Mouse (Mus musculus) E14TG2a.4 (cell line): Measurements from ENCODE around the gene Rnf157.
A peak's percentile ranks its signal among the peaks of the same experiment; 100 is the strongest.
"Not testable (repeated sequence)": the region's sequence is repeated elsewhere in the genome, so short reads cannot be mapped to it uniquely, and the experiment has no call there.

ENCODE experiments used
- H3K27me3 ChIP-seq: 2 replicates; pipeline ENCODE4 v1.6.1; 2014; ENCODE audit warnings: low read length, control low read depth; ENCODE audit not compliant: insufficient read depth
- H3K36me3 ChIP-seq: 2 replicates; pipeline ENCODE4 v1.6.1; 2014; ENCODE audit warnings: low read length, control low read depth; ENCODE audit not compliant: insufficient read depth
- H3K4me1 ChIP-seq: replicated peaks from 2 replicates; pipeline ENCODE4 v1.6.1; 2014; ENCODE audit warnings: low read depth, low read length, control low read depth
- H3K4me3 ChIP-seq: replicated peaks from 2 replicates; pipeline ENCODE4 v1.5.1; 2014; ENCODE audit warnings: mild to moderate bottlenecking, low read length
- H3K9me3 ChIP-seq: 2 replicates; pipeline ENCODE4 v1.6.1; 2014; ENCODE audit warnings: low read length, control low read depth
- CTCF ChIP-seq: conservative IDR thresholded peaks from 2 replicates; pipeline ENCODE4 v1.5.1; 2014; ENCODE audit warnings: low read length
- NANOG ChIP-seq: IDR thresholded peaks from 2 replicates; pipeline ENCODE4 v1.6.1; 2014; ENCODE audit warnings: borderline replicate concordance, low read length, mixed read lengths
- POU5F1 ChIP-seq: IDR thresholded peaks from 2 replicates; pipeline ENCODE4 v1.6.1; 2014; ENCODE audit warnings: low read length, borderline replicate concordance

Gene Rnf157

GRCm38 (mm10) chr11:116366647-116367046 lies 46.2 kb downstream of the Rnf157 start:
- Histone ChIP-seq H3K36me3 (no peaks in the 10 kb centered on the region), H3K9me3 (no peaks in the 10 kb centered on the region), H3K27me3 (0 out of 2 replicates have a peak, but pooled peaks cover 3% of the 10 kb centered on the region), H3K4me3 (no peak overlapping the region), H3K4me1 (peaks cover 43% of the 10 kb centered on the region)
- no peak for TF ChIP-seq NANOG
- TF ChIP-seq CTCF, result no peak
- TF ChIP-seq POU5F1, result no peak

GRCm38 (mm10) chr11:116366124-116366523 lies 46.7 kb downstream of the Rnf157 start:
- Histone ChIP-seq H3K27me3 (0 out of 2 replicates have a peak, but pooled peaks cover 3% of the 10 kb centered on the region), H3K4me3 (no peak overlapping the region), H3K36me3 (no peaks in the 10 kb centered on the region), H3K9me3 (no peaks in the 10 kb centered on the region), H3K4me1 (peaks cover 41% of the 10 kb centered on the region)
- no peak for TF ChIP-seq CTCF
- TF ChIP-seq POU5F1, result no peak
- TF ChIP-seq NANOG, result no peak

- Histone ChIP-seq H3K4me3 (no peak overlapping the region), H3K4me1 (peaks cover 36% of the 10 kb centered on the region), H3K9me3 (no peaks in the 10 kb centered on the region), H3K27me3 (0 out of 2 replicates have a peak, but pooled peaks cover 3% of the 10 kb centered on the region), H3K36me3 (no peaks in the 10 kb centered on the region)
- TF ChIP-seq CTCF, result no peak
- TF ChIP-seq POU5F1, result no peak
These were observed 47.4 kb downstream of the Rnf157 start for GRCm38 (mm10) chr11:116365432-116365831.

- H3K36me3 ChIP-seq, result no peaks in the 10 kb centered on the region
- no peak overlapping the region for H3K4me3 ChIP-seq
- peaks cover 13% of the 10 kb centered on the region for H3K27me3 ChIP-seq
- TF ChIP-seq CTCF (no peak), POU5F1 (no peak), NANOG (no peak)
- peaks cover 26% of the 10 kb centered on the region for H3K4me1 ChIP-seq
- no peaks in the 10 kb centered on the region for H3K9me3 ChIP-seq
These were observed 50.8 kb downstream of the Rnf157 start for GRCm38 (mm10) chr11:116362015-116362414.

GRCm38 (mm10) chr11:116360915-116361314 lies 51.9 kb downstream of the Rnf157 start:
- H3K36me3 ChIP-seq, H3K4me3 ChIP-seq, H3K9me3 ChIP-seq: not testable (repeated sequence)
- Histone ChIP-seq H3K27me3 (peaks cover 13% of the 10 kb centered on the region), H3K4me1 (peaks cover 26% of the 10 kb centered on the region)

- Histone ChIP-seq H3K36me3 (peaks cover 5% of the 10 kb centered on the region; the same call in 1 of the 2 replicates), H3K4me1 (peaks cover 26% of the 10 kb centered on the region), H3K4me3 (no peak overlapping the region), H3K27me3 (peaks cover 19% of the 10 kb centered on the region), H3K9me3 (no peaks in the 10 kb centered on the region; the same call in 1 of the 2 replicates)
- TF ChIP-seq CTCF, result no peak
- TF ChIP-seq NANOG, result no peak
- TF ChIP-seq POU5F1, result no peak
These were observed 53.2 kb downstream of the Rnf157 start for GRCm38 (mm10) chr11:116359652-116360051.

GRCm38 (mm10) chr11:116358926-116359637 lies 53.8 kb downstream of the Rnf157 start:
- peaks cover 32% of the 10 kb centered on the region for H3K4me1 ChIP-seq
- peak overlapping the region; percentile 26; the same call in 1 of the 2 replicates for H3K4me3 ChIP-seq
- TF ChIP-seq POU5F1, result no peak
- peaks cover 5% of the 10 kb centered on the region; the same call in 1 of the 2 replicates for H3K36me3 ChIP-seq
- H3K9me3 ChIP-seq, result no peaks in the 10 kb centered on the region; the same call in 1 of the 2 replicates
- peaks cover 19% of the 10 kb centered on the region for H3K27me3 ChIP-seq

- Histone ChIP-seq H3K4me1 (peaks cover 26% of the 10 kb centered on the region), H3K4me3 (no peak overlapping the region), H3K9me3 (no peaks in the 10 kb centered on the region; the same call in 1 of the 2 replicates), H3K36me3 (peaks cover 5% of the 10 kb centered on the region; the same call in 1 of the 2 replicates), H3K27me3 (peaks cover 27% of the 10 kb centered on the region)
- no peak for TF ChIP-seq POU5F1
- no peak for TF ChIP-seq CTCF
- no peak for TF ChIP-seq NANOG
These were observed 58.3 kb downstream of the Rnf157 start for GRCm38 (mm10) chr11:116354521-116354920.

GRCm38 (mm10) chr11:116353535-116353934 lies 59.3 kb downstream of the Rnf157 start:
- Histone ChIP-seq H3K4me1 (peaks cover 24% of the 10 kb centered on the region), H3K36me3 (peaks cover 5% of the 10 kb centered on the region; the same call in 1 of the 2 replicates), H3K27me3 (peaks cover 21% of the 10 kb centered on the region), H3K4me3 (no peak overlapping the region), H3K9me3 (no peaks in the 10 kb centered on the region; the same call in 1 of the 2 replicates)
- TF ChIP-seq NANOG (no peak), POU5F1 (no peak), CTCF (no peak)
